Mouse (Mus musculus) T-cell, adult 2 months (primary cell): Measurements from ENCODE around the gene Mgat4c.

Source experiments
- DNase-seq: peaks from one replicate; pipeline ENCODE4 v3.0.0; 2022; ENCODE audit warnings: low spot score

Mgat4c gene

DNA sequence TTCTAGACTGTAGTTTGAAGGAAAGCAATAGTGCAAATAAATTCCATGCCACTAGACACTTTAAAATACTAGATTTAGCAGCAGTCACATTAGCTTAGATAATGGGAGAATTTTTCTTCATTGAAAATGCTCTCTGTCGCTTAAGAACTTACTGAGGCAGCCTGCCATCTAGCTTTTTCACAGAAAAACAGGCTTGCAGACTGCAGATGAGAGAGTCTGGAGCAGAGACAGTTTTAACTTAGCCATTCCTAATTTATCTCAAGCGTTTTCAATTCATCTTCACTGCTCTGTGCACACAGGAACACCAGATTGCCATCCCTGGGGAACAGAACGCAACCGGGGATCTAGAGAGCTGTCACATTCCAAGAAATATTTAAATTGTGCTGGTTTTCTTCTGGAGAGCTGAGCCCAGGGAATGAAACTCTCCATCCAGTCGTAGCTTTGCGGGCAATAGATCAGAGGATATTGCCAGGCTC lies at the start of gene Mgat4c:
Mgat4c (plus strand) TSS at position 51 of the 476 bp plus-strand sequence.
- no peak for DNase-seq

DNA sequence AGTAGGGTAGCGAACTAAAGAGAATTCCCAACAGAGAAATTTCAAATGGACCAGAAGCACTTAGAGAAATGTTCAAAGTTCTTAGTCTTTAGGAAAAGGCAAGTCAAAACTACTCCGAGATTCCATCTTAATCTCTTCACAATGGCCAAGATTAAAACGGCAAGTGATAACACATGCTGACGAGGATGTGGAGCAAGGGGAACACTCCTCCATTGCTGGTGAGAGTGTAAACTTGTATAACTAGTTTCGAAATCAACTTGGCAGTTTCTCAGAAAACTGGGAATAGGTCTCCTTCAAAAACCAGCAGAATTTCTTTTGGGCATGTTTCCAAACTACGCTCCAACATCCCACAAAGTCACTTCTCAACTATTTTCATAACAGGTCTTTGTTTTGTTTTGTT lies 46.0 kb upstream of the Mgat4c start:
- no peak for DNase-seq

DNA sequence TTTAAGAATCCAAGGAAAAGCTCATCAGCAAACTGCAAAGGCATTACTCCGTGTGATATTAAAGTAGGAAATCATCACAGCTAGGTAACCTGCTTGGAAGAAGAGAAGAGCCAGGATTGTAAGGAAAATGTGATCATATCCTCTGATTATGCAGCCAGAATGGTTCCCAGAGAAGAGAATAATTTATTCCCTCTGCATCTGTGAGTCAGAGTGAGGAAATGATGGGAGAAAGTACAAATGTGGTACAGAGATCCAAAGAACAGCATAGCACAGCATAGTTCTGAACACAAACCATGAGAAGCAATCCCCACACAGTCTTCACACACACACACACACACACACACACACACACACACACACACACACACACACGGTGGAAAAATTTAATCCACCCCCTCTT lies 40.2 kb upstream of the Mgat4c start:
- DNase-seq: no peak

DNA sequence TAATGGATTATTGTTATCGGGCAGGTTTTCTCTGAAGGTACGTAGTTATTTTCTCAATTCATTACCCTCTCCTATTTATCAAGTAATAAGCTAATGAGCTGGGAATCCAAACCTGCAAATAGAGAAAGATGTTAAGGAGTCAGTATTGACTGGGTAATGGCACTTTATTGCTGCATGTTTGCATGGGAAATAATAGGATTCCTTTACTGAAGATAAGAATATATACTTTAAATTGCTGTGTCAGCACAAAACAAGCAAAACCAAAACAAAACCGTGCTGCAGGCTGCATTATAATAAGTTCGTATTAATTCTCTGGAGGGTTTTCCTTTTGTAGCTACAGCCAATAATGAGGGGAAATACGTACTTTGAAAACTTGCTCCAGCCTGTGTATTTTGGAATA lies 627 bp downstream of the Mgat4c start:
- no peak for DNase-seq

DNA sequence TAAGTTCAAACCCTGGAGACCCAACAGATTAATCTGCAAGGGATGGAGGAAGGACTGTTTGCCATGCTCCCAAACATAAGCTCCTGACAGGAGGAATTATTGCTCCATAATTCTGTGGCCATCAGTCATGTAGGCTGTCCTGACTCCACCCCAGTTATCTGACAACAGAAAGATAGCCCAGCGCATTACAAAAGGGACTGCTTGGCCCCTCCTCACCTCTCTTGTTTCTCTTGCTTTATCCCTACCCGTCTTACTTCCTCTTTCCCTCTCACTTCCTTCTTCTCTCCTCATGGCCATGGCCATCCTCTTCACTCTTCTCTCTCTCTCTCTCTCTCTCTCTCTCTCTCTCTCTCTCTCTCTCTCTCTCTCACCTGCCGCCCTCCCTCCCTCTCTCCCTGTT lies 80.5 kb downstream of the Mgat4c start:
- DNase-seq: no peak

DNA sequence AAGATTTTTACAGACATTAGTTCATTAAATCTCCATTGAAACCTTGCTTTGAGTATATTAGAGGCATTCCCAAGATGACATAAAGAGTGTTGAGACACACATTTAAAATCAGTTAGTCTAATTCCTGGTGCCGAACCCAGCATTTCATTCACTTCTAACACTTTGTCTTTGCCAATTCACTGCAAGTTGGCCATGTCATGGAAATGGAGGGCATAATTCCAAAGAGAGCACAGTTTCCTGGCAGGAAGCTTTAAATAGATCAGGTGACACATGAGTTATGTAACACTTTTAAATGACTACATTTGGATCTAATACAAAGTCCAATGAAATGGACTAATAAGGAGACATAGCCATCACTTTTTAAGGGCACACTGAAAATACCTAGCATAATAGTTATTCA lies 89.4 kb downstream of the Mgat4c start:
- DNase-seq: no peak

DNA sequence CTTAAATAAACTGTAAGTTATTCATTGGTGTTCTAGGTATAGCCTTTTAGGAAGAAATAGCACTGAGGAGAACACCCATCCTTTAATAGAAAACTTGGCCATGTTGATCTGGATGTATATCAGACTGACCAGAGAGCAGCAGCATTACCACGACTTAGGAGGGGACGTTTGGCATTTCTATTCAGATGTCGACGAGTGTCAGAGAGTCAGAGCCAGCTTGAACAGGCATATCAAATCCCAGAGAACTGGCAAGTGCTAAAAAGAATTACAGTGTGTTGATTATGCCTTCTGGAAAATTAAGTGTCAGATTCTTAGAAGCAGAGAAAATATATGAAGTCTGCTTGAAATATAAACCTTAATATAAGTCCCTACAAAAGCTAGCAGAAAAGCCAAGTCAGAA lies 89.9 kb downstream of the Mgat4c start:
- no peak for DNase-seq

DNA sequence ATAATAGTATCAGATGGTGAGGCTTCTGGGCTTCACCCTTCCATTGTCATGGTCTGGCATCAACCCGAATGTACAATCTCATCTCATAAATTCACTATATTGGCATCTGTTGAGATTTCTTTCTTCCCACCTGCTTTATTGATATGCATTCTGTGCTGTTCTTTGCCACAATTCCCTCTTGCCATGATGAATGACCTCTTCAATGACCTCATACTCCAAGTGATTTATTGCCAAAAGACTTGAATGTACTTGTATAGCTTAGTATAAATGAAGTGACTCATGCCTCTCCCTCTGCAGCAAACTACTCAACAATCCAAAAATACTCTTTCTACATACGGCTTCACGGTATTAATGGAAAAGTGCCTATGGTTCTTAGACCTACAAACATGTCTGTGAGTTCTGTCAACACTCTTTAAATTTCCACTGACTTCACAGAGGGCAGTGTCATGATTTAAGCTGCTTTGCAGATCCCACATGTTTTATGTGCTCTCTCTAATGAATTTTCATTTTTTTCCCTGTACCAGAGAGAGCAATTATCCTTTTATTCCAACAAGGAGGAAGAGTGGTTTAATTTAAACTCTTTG lies 102.0 kb downstream of the Mgat4c start:
- no peak for DNase-seq

DNA sequence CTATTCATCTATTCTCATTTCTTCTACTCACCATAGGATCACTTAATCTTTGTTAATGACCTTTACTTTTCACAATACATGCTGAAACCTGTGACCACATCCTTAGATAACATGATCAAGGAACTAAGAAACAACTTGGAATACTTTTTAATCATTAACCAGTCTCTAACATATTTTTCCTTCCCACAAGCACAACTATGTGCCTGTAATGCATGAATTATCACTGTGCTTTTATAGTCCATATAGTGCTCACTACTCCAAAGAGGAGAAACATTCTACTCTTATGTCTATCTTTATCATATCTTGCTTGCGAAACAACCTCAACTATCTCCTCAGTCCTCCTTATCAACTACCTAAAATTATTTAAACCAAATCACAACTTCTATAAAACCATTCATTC lies 114.2 kb downstream of the Mgat4c start:
- no peak for DNase-seq

DNA sequence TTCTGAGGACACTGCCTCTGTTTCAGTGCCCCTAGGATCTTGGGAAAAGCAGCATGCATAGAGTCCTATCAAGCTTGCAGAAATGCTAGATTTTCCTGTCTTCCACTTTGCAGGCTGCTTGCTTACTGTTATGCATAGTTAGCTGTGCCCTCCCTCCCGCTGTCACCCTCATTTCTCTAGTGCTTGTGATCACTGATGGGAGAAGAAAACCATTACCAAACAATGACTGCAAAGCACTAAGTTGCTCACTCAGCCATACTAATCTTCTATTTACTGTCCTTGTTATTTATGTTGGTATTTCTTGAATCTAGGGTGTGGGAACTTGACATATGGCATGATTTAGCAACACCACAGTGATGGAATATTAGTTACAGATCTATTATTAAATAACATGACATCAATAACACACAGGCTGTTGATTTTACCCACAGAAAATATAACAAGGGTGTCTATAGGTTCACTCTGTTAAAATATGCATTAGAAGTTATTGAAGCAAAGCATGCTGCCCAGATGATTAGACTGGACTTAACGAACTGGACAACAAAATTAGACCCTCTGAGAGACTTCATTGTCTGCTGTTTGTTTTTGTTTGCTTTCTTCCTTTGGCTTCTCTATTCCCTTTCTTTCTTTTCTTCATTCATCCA lies 117.7 kb downstream of the Mgat4c start:
- DNase-seq: no peak

DNA sequence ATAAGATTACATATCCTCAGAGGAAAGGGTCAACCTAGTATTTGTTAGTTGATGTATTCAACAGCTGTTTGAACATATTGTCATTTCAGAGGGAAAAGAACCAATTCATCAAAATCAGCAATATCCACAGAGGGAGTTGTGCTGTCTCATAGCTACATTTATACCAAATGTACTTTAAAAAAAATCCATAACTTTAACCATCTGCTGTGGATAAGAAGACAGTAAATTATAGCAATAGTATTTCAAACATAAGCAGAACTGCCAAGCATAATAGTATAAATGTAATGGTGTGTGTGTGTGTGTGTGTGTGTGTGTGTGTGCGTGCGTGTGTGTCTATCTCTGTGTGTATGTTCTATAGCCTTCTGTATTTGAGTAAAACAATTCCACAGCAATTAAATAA lies 127.5 kb downstream of the Mgat4c start:
- no peak for DNase-seq

DNA sequence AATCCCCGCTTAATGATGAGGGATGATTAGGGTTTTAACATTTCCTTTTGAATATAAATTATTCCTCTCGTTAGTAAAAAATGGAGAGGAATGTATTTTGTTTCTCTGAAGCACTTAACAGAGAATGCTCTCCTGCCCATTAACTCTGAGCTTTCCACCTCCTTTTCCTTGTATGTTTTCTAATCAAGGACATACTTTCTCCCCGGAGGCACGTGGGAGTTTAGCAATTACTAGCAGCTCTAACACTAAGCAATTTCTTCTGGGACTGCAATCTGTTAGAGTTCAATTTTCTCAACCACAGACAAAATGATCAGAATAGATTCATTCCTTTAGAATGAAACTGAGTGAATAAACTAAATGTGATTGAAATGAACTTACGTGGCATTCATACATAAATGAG lies 135.6 kb downstream of the Mgat4c start:
- no peak for DNase-seq

DNA sequence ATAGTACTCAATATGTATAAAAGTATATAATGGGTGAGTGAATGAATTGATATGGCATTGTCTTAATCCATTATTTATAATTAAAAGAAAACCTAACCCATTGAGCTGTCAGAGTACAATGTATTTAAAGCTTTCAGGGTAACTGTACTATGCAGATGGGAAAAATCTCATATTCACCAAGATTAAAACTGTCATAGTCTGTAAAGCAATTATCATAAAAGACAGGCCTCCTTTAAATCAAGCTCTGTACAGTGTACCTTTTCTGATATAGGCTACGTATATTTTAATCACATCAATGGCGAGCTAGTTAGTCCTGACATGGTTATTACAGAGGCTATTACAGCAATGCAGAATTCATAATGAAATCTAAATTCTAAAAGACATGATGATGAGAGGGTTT lies 146.7 kb downstream of the Mgat4c start:
- DNase-seq: no peak

DNA sequence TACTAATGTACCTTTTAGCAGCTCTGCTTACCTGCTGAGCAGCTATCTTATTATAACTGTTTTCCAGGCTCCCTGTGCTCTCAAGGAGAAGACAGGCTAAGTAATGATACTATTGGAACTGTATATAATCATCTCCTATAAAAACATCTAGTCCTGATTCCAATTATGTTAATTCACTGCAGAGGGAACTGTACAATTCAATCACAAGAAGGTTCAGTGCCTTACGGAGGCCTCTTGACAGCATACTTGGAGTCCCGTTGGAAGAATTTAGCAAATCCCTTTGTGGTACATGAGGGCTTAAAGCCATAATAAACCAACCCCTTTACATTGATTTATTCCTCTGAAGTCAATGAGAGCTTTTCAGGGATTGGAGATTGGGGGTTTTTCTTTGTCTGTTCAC lies 174.8 kb downstream of the Mgat4c start:
- no peak for DNase-seq

DNA sequence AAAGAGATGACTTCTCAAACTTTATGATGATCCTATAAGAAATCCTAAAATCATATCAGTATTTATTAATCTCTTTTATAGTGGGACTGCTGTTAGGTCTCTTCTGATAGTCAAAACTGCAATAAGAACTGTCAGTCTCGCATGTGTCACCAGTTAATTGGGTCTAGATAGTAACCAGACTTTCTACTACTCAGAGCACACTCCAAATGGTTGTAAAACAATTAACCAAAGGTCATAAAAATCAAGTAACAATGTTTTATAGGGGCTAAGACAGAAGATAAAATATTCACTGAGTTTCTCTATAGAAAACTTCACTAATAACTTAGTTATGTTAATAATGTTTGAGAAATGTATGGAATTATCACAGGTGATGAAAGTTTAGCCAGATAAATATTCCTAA lies 208.6 kb downstream of the Mgat4c start:
- DNase-seq: no peak

DNA sequence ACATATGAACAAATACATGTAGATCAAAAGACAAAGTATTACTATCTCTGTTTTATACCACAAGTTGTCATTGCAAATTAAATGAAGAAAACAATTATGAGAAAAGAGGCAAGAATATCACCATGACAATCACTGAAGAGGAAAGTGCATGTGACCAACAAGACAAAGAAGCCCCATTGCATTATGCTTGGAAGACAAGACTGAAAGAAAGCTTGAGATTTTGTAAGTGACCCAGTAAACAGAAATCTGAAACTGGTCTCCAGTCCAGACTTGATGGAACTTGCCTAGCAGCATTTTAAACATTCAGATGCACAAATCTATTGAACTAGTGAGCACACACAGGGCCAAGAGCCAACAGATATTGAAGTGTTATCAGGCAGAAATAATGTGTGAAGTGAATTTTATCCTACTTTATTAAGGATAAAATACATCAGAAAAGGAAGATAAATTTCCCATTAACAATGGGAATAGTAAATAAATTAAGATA lies 236.1 kb downstream of the Mgat4c start:
- no peak for DNase-seq

DNA sequence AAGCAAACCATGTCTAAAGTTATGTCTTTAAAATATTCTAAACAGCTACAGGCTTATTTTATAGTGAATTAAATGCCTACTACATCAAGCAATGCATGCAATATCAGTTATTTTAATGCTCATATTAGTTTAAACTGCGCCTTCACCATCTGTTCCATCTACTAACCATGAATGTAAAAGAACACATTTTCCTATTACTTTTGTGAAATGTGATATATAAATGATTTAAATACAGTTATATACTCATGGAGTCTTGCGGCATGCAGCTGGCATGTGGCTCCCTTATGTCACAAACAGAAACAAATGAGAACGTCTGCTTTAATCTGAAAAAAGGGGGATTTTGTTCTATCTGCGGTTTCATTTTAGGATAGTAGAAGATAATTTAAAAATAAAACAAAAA lies 316.3 kb downstream of the Mgat4c start:
- DNase-seq: no peak

DNA sequence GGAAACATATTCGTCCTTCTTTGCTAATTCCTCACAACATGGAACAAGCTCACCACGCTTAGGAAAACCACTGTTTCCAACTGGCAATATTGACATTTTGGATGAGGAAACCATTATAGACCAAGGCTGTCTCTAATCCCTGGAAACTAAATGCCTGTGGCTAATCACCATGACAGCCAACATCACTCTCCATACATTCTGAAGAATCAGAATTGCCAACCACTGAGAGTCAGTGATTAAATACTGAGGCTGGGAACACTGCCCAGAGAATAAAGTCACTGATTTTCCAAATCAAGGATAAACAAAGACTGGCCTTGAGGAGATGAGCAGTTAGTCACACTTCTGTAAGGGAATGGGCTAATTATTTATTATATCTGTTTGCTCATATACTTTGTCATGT lies 361.2 kb downstream of the Mgat4c start:
- no peak for DNase-seq

DNA sequence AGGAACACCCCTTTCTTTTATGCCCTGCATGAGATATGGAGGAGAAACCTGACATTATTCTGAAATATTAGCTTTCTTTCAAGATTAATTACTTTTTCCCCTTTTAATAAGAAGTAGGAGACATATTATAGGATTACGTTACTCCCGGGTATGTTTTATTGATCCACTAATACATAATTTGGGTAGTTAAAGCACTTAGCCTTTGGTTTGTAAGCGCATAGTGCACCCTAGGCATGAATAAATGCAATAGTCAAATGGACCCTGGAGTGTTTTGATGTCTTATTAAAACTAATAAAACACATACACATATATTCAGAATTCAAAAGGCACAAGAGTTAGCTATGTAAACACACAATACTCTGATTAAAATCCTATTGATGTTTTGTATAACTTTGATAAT lies 374.9 kb downstream of the Mgat4c start:
- DNase-seq: no peak

DNA sequence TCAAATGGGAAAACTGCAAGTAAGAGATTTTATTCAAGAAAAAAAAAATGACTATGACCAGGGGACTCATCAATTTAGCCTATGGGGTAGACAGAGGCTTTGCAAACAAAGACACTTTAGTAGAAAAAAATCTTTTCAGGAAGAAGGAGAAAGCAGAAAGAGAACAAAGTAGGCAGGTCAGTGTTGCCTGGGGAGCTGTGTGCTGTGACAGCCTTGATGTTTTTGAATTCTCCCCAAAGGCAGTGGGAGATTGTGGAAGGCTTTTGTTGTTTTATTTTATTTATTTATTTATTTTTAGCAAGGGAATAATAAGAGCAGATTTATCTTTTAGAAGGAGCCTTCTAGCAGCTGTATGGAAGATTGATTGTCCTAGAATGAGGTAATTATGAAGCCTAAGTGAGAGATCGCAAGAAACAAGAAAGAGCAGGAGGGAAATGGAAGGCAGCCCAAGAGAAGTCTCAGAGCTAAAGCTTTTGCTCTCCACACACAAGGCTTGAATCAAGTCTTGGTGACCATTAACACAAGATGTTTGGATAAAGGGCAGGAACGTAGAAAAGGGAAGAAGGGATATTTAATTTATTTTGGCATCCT lies 375.8 kb downstream of the Mgat4c start:
- DNase-seq: no peak

DNA sequence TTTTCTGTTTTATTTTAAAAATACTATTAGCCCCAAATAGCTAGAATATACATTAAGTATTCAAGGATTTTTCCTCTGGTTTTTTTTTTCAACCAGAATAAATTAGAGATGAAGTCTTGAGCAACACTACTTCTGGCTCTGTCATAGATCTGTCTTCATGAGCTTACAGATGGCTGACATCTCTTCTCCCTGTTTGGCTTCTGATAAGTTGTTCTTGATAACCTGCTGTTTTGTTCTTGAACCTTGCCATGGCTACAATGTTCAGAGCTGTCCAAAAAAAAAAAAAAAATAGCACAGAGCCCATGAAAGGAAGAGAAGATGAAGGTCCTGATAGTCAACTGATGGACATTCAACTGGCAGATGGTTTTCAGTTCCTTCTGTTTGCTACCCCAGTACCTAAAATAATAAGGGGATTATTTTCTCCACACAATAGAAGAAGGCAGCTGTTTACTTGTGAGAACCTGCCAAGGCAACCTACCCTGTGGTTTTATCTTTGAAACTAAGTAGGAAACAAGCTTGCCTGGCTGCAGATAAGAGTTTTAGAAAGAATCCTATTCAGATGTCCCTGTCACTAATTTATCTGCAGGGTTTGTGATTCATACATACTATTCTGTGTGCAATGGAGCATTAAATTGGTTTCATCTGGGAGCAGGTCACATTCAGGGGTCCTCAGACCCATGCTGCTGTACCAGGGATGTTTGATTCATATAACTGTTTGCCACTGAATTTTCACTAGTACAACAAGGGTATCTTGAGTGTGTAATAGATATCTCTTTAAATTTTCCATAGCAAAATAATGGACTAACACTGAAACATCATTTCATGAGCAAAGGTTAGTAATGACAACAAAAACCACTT lies 393.5 kb downstream of the Mgat4c start:
- DNase-seq: no peak

DNA sequence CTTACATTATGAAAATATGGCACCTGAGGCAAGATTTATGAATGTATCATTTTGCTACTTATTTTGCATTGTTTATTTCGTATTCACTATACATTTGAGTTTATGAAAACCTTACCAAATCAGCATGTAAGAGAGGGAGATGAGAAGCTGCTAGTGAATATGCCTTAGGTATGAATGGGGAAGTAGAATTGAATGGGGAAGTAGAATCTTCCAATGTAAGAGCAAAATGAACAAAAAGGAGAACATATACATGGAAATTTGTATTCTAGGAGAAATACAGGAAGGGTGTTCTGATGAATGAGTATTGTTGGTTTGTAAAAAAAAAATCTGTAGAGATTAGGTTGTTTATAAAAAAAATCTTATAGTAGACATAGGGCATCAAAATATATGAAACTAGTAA lies 441.9 kb downstream of the Mgat4c start:
- DNase-seq: no peak

DNA sequence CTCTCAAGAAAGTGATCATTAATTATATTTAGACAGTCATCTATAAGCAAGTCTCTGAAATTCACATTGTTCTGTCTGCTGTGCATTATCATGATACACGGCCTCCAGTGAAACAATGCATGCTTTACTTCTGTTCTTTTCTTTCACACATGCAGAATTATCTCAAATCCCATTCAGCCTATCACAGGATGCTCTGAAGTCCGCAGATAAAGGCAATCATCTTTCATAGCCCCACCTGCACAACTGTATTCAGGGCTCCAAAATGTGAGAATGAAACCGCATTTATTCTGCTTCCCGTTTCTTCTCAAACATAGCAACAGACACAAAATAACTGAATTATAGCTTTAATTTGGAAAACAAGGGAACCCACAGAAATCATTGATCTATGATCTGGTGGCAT lies 446.1 kb downstream of the Mgat4c start:
- no peak for DNase-seq
